Mouse (Mus musculus) neural tube, embryonic 11.5 days (tissue): ENCODE data around the gene Txndc11. TPM values are rescaled to one million over a fixed set of nuclear protein-coding genes. Genes with fewer than 3 reads are reported as not detected.

Source experiments
- ATAC-seq: fragments of 200-750 bp; cut with Nextera tagmentation; 2 replicates; pipeline ENCODE4 v1.8.0; 2017; ENCODE audit warnings: moderate number of reproducible peaks, mild to moderate bottlenecking, moderate TSS enrichment, moderate library complexity; ENCODE audit not compliant: insufficient read depth, low FRiP score, low TSS enrichment
- DNase-seq: peaks from one replicate; pipeline ENCODE4 v3.0.0-alpha.2; 2015; ENCODE audit warnings: low spot score
- H3K27ac ChIP-seq: fragments of 300-500 bp; sonication (generic); 2 replicates; pipeline ENCODE4 v1.5.1; 2014; ENCODE audit warnings: low read depth, mild to moderate bottlenecking, low read length
- H3K27me3 ChIP-seq: fragments of 300-500 bp; sonication (generic); 2 replicates; pipeline ENCODE4 v1.6.1; 2014; ENCODE audit warnings: mild to moderate bottlenecking, low read length, mixed read lengths; ENCODE audit not compliant: control insufficient read depth, insufficient read depth
- H3K36me3 ChIP-seq: fragments of 300-500 bp; sonication (generic); 2 replicates; pipeline ENCODE4 v1.6.1; 2014; ENCODE audit warnings: mild to moderate bottlenecking, low read length, moderate library complexity, mixed read lengths; ENCODE audit not compliant: control insufficient read depth, insufficient read depth
- H3K4me1 ChIP-seq: fragments of 300-500 bp; sonication (generic); 2 replicates; pipeline ENCODE4 v1.6.1; 2014; ENCODE audit warnings: low read length, mixed read lengths; ENCODE audit not compliant: control insufficient read depth, insufficient read depth
- H3K4me2 ChIP-seq: fragments of 300-500 bp; sonication (generic); 2 replicates; pipeline ENCODE4 v1.6.1; 2014; ENCODE audit warnings: low read depth, mild to moderate bottlenecking, moderate library complexity
- H3K4me3 ChIP-seq: fragments of 300-500 bp; sonication (generic); 2 replicates; pipeline ENCODE4 v1.5.1; 2014; ENCODE audit warnings: low read depth, low read length
- H3K9ac ChIP-seq: fragments of 300-500 bp; sonication (generic); 2 replicates; pipeline ENCODE4 v1.6.1; 2014; ENCODE audit warnings: mild to moderate bottlenecking, low read length
- H3K9me3 ChIP-seq: fragments of 300-500 bp; sonication (generic); 2 replicates; pipeline ENCODE4 v1.6.1; 2016; ENCODE audit warnings: low read length; ENCODE audit not compliant: control insufficient read depth
- WGBS: fragments of 180-500 bp; shearing (Covaris S2); extraction: QIAGEN DNeasy Blood & Tissue Kit; methylation state at CpG from one replicate; pipeline ENCODE4 v1.1.7; 2014; 5-methylcytosine and 5-hydroxymethylcytosine counted together
- polyA plus RNA-seq: library from polyadenylated mRNA; unstranded; fragments of >200 nt; fragmentation: Nextera tagmentation; extraction: Ambion mirVana; gene quantifications from 2 replicates; pipeline ENCODE4 v1.2.1, GENCODE M21; 2014

The Txndc11 gene
- polyA plus RNA-seq, 1 experiment from 2014 or later: 32.5 TPM

DNA sequence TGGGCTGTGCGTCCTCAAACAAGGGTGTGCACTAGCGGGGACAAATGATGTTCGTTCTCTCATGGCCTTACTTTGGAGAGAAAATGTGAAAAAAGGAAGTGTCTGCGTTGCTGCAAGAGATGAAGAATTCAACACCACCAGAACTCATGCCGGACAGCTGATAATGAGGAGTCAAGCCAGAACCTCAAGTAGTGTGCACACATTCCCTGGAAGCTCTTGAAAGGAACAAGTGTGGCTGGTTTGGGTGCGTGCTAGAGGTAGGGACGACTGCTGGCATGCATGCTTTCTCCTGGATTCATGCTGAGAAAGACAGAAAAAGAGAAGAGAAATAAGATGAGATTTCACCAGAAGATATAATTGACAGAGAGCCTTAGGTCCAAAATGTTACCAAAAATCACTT lies 87.3 kb downstream of the Txndc11 start:
- ATAC-seq: no peak

DNA sequence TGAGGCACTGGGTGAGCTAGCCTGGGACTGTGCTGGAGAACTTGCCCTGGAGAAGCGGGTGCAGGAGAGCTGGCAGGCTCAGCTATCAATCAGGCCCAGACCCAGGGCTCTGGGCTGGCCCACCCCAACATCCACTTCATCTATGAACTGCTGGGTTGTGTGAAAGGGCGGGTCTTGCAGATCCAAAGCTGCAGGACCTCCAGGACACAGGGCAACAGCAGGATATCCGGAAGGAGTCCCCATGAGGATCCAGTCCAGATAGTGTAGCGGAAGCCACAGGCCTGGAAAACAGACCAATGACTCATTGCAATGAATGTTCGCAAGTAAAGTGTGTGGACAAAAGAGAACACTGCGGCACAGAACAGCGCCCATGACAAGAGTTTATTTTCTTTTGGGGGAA lies 88.0 kb downstream of the Txndc11 start:
- H3K4me3 ChIP-seq: no peak overlapping the region
- DNase-seq (no peak), ATAC-seq (no peak)
- H3K9me3 ChIP-seq: no peaks in the 10 kb centered on the region
- H3K27ac ChIP-seq: no peak overlapping the region
- 86% methylated on average over 7 of the region's 7 CpGs for WGBS
- H3K36me3 ChIP-seq: no peaks in the 10 kb centered on the region
- H3K4me2 ChIP-seq: no peak overlapping the region
- no peaks in the 10 kb centered on the region for H3K4me1 ChIP-seq
- no peaks in the 10 kb centered on the region for H3K27me3 ChIP-seq
- no peak overlapping the region for H3K9ac ChIP-seq

More for the DNA sequence above, 87.3 kb downstream of the Txndc11 start:
- DNase-seq: no peak
- no peak overlapping the region for H3K4me2 ChIP-seq
- 85% methylated on average over 7 of the region's 7 CpGs for WGBS
- no peaks in the 10 kb centered on the region for H3K27me3 ChIP-seq
- no peak overlapping the region for H3K4me3 ChIP-seq
- no peaks in the 10 kb centered on the region for H3K4me1 ChIP-seq
- H3K9ac ChIP-seq: no peak overlapping the region
- no peaks in the 10 kb centered on the region for H3K36me3 ChIP-seq
- no peaks in the 10 kb centered on the region for H3K9me3 ChIP-seq
- no peak overlapping the region for H3K27ac ChIP-seq

DNA sequence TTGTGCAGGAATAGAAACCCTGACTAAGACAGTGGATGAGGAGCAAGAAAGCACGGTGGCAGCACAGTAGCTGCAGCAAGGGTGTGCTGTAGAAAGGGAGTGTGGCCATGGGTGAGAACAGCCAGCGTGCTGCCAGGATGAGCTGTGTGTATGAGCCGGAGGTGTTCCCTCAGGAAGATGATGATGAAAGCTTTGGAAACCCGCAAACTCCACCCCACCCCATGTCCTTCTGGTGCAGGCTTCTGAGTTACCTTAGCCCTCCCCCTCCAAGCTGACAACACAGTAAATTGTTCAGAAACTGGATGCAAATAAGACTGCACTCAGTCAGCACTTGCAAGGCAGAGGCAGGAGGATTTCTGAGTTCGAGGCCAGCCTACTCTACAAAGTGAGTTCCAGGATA lies 91.2 kb downstream of the Txndc11 start:
- Histone ChIP-seq H3K4me1 (no peaks in the 10 kb centered on the region), H3K27me3 (no peaks in the 10 kb centered on the region), H3K9me3 (no peaks in the 10 kb centered on the region), H3K4me2 (no peak overlapping the region), H3K4me3 (no peak overlapping the region), H3K9ac (no peak overlapping the region), H3K27ac (no peak overlapping the region), H3K36me3 (no peaks in the 10 kb centered on the region)
- 89% methylated on average over 5 of the region's 5 CpGs for WGBS
- ATAC-seq (no peak), DNase-seq (no peak)

DNA sequence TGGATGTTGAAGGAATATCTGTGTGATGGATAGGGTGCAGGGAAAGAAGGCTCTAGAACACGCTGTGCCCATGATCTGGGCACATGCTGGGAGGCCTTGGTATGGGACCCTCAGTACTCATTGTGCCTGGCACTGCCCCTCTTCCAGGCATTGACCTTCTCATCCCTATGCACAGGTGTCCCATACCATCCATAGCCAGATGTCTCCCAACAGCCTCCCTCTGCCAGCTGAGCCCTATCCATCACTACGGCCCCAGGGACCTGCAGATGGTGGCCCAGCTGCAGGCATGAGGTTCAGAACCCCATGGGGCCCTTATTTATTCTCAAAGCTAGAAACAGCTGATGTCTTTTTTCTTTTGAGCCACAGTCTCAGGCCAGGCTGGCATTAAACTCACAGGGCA lies 93.8 kb downstream of the Txndc11 start:
- Histone ChIP-seq H3K27ac (no peak overlapping the region), H3K9me3 (no peaks in the 10 kb centered on the region), H3K4me3 (no peak overlapping the region), H3K4me2 (no peak overlapping the region), H3K9ac (no peak overlapping the region), H3K4me1 (no peaks in the 10 kb centered on the region), H3K36me3 (no peaks in the 10 kb centered on the region), H3K27me3 (no peaks in the 10 kb centered on the region)
- DNase-seq (no peak), ATAC-seq (0 out of 2 replicates have a peak, but pooled peaks have one; percentile 38)
- 63% methylated on average over 2 of the region's 2 CpGs for WGBS

DNA sequence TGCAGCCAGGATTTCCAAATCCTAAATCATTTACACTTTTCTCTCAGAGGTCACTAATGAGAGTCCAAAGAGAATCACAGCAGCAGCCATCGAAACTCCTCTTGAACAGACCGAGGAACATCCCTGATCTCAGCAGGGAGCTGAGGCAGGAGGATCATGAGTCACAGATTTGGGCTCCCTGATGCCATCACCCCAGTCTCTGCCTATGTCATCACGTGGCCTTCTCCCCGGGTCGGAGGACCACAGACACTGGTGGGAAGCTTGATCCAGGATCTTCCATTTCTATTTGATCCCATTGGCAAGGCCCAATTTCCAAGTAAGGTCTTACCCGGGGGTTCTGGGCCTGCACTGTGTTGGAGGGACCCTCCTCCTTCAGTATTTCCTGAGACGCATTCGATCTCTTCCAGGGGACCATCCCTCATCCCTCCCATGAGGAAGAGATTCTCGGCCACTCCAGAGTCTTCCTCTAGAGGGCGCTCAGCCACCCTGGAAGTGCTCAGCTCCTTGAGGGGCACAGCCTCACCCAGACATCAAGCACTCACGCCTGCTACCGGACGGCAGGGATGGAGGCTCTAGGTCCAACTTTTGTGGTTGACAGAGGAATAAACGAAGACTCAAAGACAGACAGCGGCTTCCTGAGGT lies 98.5 kb downstream of the Txndc11 start:
- ATAC-seq (peak; percentile 66), DNase-seq (peak; percentile 85)
- no peak overlapping the region for H3K27ac ChIP-seq
- no peak overlapping the region for H3K9ac ChIP-seq
- no peaks in the 10 kb centered on the region for H3K9me3 ChIP-seq
- WGBS: 28% methylated on average over 15 of the region's 15 CpGs
- no peak overlapping the region for H3K4me3 ChIP-seq
- H3K4me2 ChIP-seq: no peak overlapping the region
- H3K36me3 ChIP-seq: no peaks in the 10 kb centered on the region
- no peaks in the 10 kb centered on the region for H3K27me3 ChIP-seq
- no peaks in the 10 kb centered on the region for H3K4me1 ChIP-seq

DNA sequence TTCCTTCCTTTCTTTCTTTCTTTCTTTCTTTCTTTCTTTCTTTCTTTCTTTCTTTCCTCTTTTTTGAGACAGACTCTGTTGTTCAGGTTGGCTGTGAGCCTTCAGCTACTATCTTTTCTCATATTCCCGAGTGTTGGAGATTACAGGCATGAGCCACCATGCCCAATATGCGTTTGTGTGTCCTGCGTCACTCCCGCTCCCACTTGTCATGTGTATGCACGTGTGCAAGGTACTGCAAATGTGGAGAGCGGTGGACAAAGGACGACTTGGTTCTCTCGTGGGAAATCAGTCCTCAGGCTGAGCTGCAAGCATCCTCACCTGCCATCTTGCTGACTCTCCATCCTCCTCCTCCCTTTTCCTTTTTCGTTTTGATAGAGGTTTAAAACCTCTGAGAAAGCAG lies 99.2 kb downstream of the Txndc11 start:
- no peak overlapping the region for H3K4me3 ChIP-seq
- WGBS: 85% methylated on average over 9 of the region's 9 CpGs
- H3K9me3 ChIP-seq: no peaks in the 10 kb centered on the region
- no peaks in the 10 kb centered on the region for H3K4me1 ChIP-seq
- no peaks in the 10 kb centered on the region for H3K36me3 ChIP-seq
- no peak overlapping the region for H3K27ac ChIP-seq
- no peak overlapping the region for H3K9ac ChIP-seq
- DNase-seq: no peak
- H3K4me2 ChIP-seq: no peak overlapping the region
- H3K27me3 ChIP-seq: no peaks in the 10 kb centered on the region
- no peak for ATAC-seq

DNA sequence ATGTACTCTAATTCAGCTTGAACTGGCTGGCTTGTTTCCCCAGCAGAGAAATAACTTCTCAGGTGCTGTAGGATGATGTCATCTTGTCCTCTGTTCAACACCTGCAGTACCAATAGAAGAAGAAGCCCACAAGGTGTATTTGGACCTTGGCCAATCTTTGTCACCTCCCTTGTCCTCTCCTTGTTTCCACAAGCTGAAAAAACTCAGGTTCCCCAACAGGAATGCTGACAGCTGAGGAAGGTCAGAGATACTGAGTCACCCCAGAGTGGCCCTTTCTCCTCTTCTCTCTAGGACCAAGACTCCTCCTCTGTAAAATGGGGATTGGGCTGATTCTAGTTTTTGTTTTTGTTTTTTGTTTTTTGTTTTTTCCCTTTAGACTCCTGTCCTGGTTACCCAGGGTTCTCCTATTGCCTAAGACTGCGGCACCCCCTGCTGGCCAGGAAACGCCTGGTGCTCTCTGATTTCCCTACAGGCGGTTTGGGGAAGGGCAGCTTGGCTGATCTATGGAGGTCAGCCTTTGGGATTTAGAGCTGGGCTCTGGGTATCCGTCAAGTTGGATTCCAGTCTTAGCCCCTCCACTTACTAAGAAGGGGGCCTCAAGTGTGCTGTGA lies 100.2 kb downstream of the Txndc11 start:
- no peak overlapping the region for H3K4me3 ChIP-seq
- no peaks in the 10 kb centered on the region for H3K4me1 ChIP-seq
- peak; percentile 67 for ATAC-seq
- peak; percentile 84 for DNase-seq
- no peaks in the 10 kb centered on the region for H3K36me3 ChIP-seq
- no peaks in the 10 kb centered on the region for H3K9me3 ChIP-seq
- H3K4me2 ChIP-seq: no peak overlapping the region
- H3K9ac ChIP-seq: no peak overlapping the region
- WGBS: 2% methylated on average over 4 of the region's 4 CpGs
- no peak overlapping the region for H3K27ac ChIP-seq
- no peaks in the 10 kb centered on the region for H3K27me3 ChIP-seq

DNA sequence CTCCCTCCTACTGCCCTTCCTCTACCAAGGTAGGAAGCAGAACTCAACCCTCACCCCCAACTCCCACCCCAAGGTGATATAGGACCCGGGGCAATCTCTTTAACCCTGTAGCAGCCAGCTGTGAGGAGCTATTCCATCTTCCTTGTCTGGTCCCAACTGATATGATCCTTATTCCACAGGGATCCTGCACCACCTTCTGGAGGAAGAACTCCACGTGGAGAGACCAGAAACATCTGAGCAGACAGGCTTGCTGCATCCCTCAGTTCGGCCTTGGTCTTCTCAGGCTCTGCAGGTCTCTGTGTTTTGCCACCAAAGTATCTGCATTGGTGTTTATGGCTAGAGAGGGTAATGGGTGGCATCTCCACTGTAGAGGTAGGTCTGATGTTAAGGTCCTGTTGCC lies 103.1 kb downstream of the Txndc11 start:
- Histone ChIP-seq H3K9ac (no peak overlapping the region), H3K4me2 (no peak overlapping the region), H3K27ac (no peak overlapping the region), H3K27me3 (no peaks in the 10 kb centered on the region), H3K9me3 (no peaks in the 10 kb centered on the region), H3K4me1 (no peaks in the 10 kb centered on the region), H3K4me3 (no peak overlapping the region), H3K36me3 (no peaks in the 10 kb centered on the region)
- ATAC-seq: no peak
- WGBS: 66% methylated on average over 3 of the region's 3 CpGs
- DNase-seq: no peak

DNA sequence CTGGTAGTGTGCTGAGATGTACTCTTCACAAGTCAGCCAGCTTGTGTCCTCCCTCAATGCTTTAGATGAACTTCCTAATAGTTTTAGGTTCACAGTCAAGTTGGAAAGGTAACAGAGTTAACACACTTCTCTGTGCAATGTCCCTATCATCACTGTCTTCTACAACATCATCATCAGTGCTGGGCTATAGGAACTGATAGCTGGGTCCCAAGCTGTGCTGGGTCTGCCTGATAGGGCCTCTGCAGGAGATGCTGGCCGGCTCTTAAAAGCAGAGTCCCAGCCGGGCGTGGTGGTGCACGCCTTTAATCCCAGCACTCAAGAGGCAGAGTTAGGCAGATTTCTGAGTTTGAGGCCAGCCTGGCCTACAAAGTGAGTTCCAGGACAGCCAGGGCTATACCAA lies 103.6 kb downstream of the Txndc11 start:
- Histone ChIP-seq H3K4me1 (no peaks in the 10 kb centered on the region), H3K27ac (no peak overlapping the region), H3K36me3 (no peaks in the 10 kb centered on the region), H3K4me3 (no peak overlapping the region), H3K27me3 (no peaks in the 10 kb centered on the region), H3K9ac (no peak overlapping the region), H3K4me2 (no peak overlapping the region), H3K9me3 (no peaks in the 10 kb centered on the region)
- no peak for DNase-seq
- WGBS: 75% methylated on average over 4 of the region's 4 CpGs
- ATAC-seq: no peak
